Mouse (Mus musculus) thymus, postnatal 36 days (tissue): ENCODE measurements around the gene Gm49380.
A peak's percentile ranks its signal among the peaks of the same experiment; 100 is the strongest.

Source experiments
- DNase-seq, 2 experiments: peaks; one replicate each; pipeline ENCODE4 v3.0.0; 2022; ENCODE audit warnings: mixed read lengths in 2 of 2

Gene Gm49380

DNA sequence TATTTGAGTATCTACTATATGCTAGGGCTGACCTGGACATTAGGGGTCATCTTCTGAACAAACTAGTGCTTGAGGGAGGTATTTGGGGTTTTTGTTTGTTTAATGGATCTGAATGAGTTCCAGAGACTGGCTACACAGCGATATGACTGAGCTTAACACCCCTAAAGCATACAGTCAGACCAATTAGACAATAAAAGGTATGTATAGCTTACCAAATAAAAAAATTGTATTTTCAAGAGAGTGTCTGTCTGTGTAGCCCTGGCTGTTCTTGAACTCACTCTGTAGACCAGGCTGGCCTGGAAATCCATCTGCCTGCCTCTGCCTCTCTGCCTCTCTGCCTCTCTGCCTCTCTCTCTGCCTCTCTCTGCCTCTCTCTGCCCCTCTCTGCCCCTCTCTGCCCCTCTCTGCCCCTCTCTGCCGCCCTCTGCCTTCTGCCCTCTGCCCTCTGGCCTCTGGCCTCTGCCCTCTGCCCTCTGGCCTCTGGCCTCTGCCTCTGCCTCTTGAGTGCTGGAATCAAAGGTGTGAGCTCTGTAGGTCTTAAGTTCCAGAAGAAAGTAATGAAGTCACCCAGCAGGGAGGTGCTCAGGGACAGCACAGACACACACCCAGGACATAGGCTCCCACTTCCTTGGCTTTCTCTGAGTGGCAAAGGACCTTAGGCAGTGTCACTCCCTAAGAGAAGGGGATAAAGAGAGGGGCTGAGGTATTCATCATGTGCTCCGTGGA, 68.0 kb downstream of the Gm49380 start:
- peak in 1 of 2 experiments; percentile 40 for DNase-seq

DNA sequence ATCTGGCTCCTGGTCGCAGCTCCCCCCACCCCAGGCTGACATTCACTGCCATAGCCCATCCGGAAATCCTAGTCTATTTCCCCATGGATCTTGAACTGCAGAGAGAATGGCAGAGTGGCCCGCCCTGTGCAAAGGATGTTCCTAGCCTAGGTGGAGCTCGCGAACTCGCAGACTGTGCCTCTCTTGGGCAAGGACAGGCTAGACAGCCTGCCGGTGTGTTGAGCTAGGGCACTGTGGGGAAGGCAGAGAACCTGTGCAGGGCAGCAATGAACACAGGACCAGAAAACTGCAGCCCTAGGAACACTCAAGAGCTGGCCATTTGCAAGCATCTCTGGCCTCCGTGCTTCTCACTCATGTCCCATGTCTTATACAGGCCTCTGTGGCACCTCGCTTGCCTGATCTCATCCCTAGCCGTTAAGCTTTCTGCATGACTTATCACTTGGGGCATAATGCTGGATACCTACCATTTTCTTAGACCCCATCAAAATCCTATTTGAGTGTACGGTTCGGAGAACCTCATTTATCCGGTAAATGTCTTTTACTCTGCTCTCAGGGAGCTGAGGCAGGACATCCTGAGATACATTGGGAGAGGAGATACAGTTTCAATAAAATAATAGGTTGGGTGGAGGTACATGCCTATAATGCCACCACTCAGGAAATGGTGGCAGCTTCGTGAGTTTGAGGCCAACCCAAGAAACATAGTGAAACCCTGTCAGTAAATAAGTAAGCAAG, 68.7 kb downstream of the Gm49380 start:
- DNase-seq, result peak; percentile 78 to 84

DNA sequence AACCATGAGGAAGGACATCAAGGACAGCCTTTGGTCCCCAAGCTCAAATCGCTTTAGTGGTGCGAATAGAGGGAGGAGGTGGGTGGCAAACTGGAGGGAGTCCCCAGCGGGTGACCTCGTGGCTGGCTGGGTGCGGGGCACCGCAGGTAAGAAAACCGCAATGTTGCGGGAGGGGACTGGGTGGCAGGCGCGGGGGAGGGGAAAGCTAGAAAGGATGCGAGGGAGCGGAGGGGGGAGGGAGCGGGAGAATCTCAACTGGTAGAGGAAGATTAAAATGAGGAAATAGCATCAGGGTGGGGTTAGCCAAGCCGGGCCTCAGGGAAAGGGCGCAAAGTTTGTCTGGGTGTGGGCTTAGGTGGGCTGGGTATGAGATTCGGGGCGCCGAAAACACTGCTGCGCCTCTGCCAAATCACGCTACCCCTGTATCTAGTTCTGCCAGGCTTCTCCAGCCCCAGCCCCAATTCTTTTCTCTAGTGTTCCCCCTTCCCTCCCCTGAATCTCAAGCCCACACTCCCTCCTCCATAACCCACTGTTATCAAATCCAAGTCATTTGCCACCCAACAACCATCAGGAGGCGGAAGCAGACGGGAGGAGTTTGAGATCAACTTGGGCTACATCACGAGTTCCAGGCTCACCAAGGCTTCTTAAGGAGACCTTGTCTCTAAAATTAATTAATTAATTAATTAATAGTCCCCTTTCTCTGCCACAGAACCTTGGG, 69.4 kb downstream of the Gm49380 start:
- peak; percentile 65 to 75 for DNase-seq

DNA sequence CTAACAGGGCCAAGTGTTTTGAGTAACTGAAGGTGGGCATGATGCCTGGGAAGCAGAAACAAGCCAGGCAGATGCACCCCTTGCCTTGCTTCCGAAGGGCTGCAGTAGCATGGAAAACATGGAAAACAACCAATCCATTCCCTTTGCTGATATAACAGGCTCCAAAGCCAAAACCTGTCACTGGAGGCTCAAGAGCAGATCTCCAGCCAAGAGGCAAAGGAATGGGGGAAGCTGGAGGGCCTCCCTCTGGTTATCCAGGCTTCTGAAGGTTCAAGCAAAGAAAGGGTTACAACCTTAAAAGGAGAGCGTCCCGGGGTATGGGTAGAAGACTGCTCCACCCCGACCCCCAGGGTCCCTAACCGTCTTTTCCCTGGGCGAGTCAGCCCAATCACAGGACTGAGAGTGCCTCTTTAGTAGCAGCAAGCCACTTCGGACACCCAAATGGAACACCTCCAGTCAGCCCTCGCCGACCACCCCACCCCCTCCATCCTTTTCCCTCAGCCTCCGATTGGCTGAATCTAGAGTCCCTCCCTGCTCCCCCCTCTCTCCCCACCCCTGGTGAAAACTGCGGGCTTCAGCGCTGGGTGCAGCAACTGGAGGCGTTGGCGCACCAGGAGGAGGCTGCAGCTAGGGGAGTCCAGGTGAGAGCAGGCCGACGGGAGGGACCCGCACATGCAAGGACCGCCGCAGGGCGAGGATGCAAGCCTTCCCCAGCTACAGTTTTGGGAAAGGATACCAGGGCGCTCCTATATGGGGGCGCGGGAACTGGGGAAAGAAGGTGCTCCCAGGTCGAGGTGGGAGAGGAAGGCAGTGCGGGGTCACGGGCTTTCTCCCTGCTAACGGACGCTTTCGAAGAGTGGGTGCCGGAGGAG, 70.2 kb downstream of the Gm49380 start, which contains the start of gene Thy1:
Gene Thy1 (plus strand): TSS at position 549 of the 872 bp plus-strand sequence.
- peak; percentile 85 to 91 for DNase-seq

DNA sequence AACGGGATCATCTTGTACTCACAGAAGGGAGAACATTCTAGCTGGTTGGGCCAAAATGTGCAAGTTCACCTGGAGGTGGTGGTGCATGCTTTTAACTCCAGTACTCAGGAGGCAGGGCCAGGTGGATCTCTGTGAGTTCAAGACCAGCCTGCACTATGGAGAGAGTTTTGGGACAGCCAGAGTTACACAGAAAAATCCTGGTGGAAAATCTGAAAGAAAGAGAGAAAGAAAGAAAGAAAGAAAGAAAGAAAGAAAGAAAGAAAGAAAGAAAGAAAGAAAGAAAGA, 71.0 kb downstream of the Gm49380 start:
- DNase-seq, result no peak

DNA sequence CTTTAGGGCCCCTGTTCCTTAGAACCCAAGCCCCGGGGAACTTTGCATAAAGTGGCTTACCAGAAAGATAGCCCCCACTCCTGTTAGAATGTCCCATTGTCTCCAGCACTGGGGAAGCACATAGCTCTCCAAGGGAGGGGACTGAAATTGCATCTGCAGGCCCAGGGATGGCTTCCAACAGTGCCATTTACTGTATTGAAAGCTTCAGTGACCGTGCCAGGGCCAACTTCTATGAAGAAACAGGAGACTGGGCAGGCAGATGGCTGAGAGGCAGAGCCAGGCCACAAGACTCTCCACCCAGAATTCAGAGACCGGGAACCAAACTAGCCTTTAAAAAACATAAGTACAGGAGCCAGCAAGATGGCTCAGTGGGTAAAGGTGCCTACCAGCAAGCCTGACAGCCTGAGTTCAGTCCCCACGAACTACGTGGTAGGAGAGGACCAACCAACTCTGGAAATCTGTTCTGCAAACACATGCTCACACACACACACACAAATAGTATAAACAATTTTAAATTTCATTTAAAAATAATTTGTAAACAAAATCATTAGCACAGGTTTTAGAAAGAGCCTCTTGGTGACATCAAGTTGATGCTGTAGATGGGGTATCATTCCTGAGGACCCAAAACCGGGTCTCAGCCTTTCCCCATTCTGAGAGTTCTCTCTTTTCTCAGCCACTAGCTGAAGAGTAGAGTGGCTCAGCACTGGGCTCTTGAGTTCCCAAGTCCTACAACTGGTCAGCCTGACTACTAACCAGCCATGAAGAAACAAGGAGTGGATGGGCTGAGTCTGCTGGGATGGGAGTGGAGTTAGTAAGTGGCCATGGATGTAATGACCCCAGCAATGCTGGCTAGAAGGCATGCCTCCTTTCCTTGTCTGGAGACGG, 71.5 kb downstream of the Gm49380 start:
- no peak for DNase-seq

DNA sequence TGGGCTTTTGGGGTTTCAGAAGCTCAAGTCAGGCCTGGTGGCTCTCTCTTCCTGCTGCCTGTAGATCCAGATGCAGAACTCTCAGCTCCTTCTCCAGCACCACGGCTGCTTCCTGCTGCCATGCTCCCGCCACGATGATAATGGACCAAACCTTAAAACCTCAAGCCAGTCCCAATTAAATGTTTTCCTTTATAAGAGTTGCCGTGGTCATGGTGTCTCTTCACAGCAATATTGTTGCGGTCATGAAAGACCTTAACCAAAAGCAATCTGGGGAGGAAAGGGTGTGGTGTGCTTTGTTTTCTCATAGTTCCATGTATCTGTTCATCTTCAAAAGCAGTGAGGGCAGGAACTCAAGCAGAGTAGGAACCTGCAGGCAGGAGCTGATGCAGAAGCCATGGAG, 76.2 kb downstream of the Gm49380 start:
- no peak for DNase-seq

DNA sequence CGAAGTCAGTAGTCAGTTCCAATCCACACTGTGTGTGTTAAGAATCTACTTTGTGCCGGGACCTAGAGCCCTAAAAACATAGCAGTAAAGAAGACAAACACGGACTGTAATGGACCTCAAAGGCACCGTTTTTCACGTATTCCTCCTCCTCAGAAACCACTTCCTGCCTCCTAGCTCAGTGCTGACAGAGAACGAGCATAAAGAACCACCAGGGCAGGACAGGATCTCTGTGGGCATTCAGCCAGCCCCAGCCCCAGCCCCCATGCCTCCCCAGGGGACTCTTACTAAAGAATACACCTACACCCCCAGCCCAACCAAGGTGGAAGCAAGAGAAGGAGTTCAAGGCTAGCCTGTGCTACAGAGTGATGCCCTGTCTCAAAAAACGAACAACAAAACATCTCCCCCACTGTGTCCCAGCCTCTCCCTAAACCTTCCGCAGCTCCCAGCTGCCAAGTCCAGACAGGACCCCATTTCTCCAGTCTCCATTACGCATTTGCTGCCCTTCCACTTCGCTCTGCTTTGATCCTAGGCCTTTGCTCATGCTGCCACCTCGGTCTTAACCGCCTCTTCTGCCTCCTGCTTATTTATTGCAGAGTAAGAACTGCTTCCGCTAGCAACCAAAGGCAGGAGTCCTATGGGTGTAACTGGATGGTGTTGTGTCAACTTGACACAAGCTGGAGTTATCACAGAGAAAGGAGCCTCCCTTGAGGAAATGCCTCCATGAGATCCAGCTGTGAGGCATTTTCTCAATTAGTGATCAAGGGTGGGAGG, 79.2 kb downstream of the Gm49380 start:
- DNase-seq, result peak; percentile 58 to 69

DNA sequence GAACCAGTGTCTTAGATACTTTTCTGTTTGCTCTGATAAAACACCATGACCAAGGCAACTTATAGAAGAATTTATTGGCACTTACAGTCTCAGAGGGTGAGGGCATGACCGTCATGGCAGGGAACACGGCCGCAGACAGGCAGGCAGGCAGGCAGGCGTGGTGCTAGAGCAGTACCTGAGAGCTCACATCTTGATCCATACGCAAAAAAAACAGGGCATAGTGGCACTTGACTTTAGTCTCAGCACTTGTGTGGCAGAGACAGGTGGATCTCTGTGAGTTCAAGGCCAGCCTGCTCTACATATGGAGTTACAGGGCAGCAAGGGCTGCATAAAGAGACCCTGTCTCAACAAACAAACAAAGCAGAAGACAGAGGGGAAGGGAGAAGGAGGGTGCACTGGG, 80.0 kb downstream of the Gm49380 start:
- peak in 1 of 2 experiments; percentile 25 for DNase-seq

DNA sequence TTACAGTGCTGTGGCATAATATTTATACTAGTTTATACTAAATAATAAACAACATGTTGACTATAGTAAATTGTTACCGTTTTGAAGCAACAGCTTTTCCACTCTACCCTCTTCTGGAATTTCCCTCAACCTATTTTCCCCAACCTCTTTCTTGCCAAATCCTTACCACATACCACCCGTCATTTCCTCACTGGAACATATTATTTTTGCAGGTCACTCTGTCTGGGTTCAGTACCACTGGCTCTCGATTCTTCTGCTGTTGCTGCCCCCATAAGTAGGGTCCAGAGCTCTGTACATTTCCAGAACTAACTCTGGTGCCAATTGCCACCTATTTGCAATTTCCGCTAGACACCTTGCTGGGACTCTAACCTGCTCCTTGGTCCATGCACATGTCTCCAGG, 81.4 kb downstream of the Gm49380 start:
- DNase-seq, result peak in 1 of 2 experiments; percentile 16

DNA sequence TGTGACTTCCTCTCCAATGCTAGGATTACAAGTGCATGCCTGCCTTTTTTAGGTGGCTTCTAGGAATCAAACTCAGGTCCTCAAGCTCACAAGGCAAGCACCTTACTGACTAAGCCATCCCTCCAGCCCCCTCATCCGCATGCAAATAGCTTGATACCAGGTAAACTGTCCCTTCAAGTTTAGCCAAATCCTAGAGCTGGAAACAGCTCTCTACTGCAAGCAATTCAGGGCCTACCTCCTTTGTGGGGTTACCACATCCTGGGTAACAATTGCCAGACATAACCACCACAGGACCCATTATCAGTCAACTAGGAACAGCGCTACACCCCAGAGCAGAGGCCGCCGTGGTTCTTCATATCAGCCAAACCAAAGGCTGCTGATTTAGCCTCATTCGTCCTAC, 82.2 kb downstream of the Gm49380 start:
- peak; percentile 68 to 69 for DNase-seq

DNA sequence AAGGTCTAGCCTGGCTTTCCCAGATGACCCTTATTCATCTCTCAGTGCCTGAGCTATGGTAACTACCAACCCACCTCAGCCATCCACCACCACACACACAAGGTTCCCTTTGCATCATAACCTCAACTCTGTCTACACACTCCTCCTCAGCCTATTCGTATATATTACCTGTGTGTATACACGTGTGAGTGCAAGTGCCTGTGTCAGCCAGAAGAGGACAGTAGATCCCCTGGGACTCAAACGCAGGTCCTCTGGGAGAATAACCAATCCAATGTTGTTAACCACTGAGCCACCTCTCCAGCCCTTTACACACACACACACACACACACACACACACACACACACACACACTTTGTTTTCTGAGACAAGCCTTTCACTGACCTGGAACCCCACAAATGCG, 82.7 kb downstream of the Gm49380 start:
- peak in 1 of 2 experiments; percentile 51 for DNase-seq

DNA sequence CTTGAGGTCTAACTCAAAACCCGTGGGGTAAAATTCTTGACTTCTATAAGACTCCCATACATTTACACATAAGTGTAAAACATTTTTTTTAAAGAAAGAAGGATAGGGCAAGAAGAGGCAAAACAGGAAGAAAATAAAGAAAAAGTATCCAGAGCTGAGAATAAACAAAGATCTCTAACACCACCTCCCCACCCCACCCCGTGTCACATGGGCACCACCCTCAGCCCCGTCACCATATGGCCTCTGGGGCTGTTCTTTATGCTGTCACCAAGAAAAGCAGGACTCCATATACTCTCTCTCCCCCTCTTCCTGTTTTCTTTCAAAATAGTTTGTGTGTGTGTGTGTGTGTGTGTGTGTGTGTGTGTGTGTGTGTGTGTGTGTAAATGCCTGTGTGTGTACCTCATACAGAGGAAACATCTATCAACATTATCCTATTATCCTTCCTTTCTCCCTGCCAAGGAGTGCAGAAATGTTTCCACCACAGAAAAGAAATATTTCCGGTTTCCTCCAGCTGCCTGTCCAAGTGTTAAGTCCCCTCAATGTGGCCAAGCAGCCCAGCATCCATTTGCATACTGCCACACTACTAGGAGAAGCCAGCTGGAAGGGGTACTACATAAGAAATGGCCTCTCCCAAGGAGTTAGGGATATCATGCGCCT, 83.6 kb downstream of the Gm49380 start:
- DNase-seq, result peak; percentile 66 to 77

DNA sequence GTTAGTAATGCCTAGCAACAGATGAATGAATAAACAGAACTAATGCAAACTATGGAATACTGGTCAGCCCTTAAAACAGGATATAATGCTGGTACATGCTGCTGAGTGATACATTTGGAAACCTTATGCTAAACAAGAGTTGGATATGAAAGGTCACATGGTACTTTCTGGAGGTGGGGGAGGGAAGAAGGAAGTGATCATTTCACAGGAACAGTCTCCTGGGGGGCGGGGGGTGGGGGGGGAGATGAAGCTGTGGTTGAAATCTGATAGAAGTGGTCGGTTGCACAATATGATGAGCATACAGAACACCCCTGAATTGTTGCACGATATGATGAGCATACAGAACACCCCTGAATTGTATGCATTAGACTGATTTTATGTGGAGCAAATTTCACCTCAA, 89.2 kb downstream of the Gm49380 start:
- DNase-seq, result no peak

DNA sequence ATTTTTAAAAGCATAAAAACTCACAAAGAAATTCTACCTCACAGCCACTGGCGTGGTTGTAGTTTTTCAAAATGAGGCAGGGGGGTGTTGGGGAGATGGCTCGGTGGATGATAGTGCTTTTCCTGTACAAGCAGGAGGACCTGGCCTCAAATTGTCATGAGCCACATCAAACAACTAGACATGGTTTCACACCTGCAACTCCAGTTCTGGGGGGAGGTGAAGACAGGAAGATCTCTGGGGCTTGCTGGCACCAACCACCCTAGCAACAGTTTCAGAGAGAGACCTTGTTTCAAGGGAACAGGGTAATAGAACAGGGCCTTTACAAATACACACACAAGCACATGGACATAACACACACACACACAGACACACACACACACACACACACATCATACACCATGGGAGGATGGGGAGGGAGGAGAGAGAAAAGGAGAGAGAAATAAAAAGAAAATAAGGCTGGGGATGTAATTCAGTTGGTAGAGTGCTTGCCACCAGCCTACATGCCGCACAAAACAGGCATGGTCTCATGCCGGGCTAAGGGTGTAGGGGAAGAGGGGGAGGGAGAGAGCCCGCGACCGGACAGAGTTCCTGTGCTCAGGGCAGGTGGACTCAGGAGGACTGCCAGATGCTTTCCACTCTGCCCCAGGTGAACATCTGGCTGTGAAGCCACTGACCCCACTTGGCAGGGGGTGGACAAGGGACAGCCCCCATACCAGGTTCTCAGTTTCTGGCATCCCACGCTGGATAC, 91.0 kb downstream of the Gm49380 start:
- DNase-seq, result peak; percentile 73 to 86

DNA sequence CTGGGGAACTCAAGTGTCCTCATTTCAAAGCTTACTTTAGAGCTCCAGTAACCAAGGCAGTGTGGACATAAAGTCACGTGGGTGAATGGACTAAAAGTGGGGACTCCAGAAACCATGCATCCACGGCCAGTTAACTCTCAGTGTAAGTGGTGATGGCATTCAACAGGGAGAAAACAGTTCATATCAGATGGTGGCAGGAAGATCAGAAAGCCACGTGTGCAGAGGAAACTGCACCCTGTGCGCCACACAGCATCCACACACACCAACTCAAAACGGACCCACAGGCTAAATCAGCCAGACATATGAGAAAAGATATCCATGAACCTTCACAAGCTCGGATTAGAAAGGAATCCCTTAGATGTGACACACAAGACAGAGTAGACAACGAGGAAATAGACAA, 93.3 kb downstream of the Gm49380 start:
- peak; percentile 62 to 71 for DNase-seq

DNA sequence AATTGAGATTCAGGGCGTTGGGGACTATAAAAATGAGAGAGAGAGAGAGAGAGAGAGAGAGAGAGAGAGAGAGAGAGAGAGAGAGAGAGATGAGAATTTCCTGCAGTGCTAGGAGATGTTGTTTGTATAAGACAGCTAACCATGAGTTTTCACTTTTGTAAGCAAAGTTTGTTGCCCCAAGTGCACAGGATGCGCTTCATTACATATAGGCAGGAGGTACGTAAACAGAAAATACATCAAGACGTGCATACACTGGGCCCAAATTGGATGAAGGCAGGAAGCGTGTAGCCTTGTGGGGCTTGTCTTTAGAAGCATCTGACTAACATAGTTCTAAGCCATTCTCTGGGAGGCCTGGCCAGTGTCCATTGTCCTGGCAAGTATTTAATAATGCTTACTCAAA, 95.5 kb downstream of the Gm49380 start:
- no peak for DNase-seq
